Mouse (Mus musculus) adrenal gland (tissue): ENCODE data around the gene Cul1.
"Not testable (repeated sequence)": the region's sequence is repeated elsewhere in the genome, so short reads cannot be mapped to it uniquely, and the experiment has no call there.

Experiments used
- intact Hi-C: fragments of 180-260 bp; cut with DNase I; formaldehyde crosslinking; loops from one replicate; pipeline ENCODE4 v1.15.1; 2025
- long read RNA-seq, 2 experiments: library from polyadenylated mRNA; unstranded; transcript quantifications; one replicate each; pipeline ENCODE4 v2.0.0; 2020; ENCODE audit warnings: borderline replicate concordance in 1 of 2; ENCODE audit not compliant: insufficient replicate concordance in 1 of 2

Cul1 gene
- long read RNA-seq, experiment 1, transcript Cul1-201 (22 exons, 3,161 nt) = major isoform, 48 of 76 reads
- long read RNA-seq, experiment 1, partial matches to known transcripts = 23 of 76 reads
- long read RNA-seq, experiment 1, other reads (novel, unspliced or antisense) = 5 of 76 reads
- long read RNA-seq, experiment 2, transcript Cul1-201 (22 exons, 3,161 nt) = major isoform, 38 of 82 reads
- long read RNA-seq, experiment 2, partial matches to known transcripts = 31 of 82 reads
- long read RNA-seq, experiment 2, other reads (novel, unspliced or antisense) = 9 of 82 reads

GRCm38 (mm10) chr6:47453098-47453497 is at the start of gene Cul1:
Gene Cul1, plus strand, starts transcription at chr6:47453398.
- intact Hi-C loops = loop anchor here (10.0 kb wide), 1 partner anchor 138 kb away; no protein-coding TSS in a partner anchor

- intact Hi-C loops = no loop called here
Measured at GRCm38 (mm10) chr6:47404419-47405382, 48.5 kb upstream of the Cul1 start.

- intact Hi-C loops = no loop called here
Measured at GRCm38 (mm10) chr6:47412886-47413606, 40.2 kb upstream of the Cul1 start.

GRCm38 (mm10) chr6:47413656-47414055 is 39.5 kb upstream of the Cul1 start:
- intact Hi-C loops = no loop called here

- intact Hi-C loops = no loop called here
Measured at GRCm38 (mm10) chr6:47418691-47419090, 34.5 kb upstream of the Cul1 start.

- intact Hi-C loops = no loop called here
Measured at GRCm38 (mm10) chr6:47420156-47420555, 33.0 kb upstream of the Cul1 start.

- intact Hi-C loops = no loop called here
Measured at GRCm38 (mm10) chr6:47421221-47421620, 32.0 kb upstream of the Cul1 start.

- intact Hi-C loops = no loop called here
Measured at GRCm38 (mm10) chr6:47426136-47426535, 27.1 kb upstream of the Cul1 start.

- intact Hi-C loops = not testable (repeated sequence)
Measured at GRCm38 (mm10) chr6:47426556-47426955, 26.6 kb upstream of the Cul1 start.

GRCm38 (mm10) chr6:47432795-47433194 is 20.4 kb upstream of the Cul1 start:
- intact Hi-C loops = not testable (repeated sequence)

- intact Hi-C loops = no loop called here
Measured at GRCm38 (mm10) chr6:47440080-47440479, 13.1 kb upstream of the Cul1 start.

GRCm38 (mm10) chr6:47447658-47448057 is 5.5 kb upstream of the Cul1 start:
- intact Hi-C loops = no loop called here

GRCm38 (mm10) chr6:47453522-47454130 is 428 bp downstream of the Cul1 start:
- intact Hi-C loops = loop anchor here (10.0 kb wide), 1 partner anchor 139 kb away; no protein-coding TSS in a partner anchor

- intact Hi-C loops = loop anchor here (10.0 kb wide), 1 partner anchor 139 kb away; no protein-coding TSS in a partner anchor
Measured at GRCm38 (mm10) chr6:47454131-47454574, 955 bp downstream of the Cul1 start.

GRCm38 (mm10) chr6:47454575-47455571 is 1.7 kb downstream of the Cul1 start:
- intact Hi-C loops = loop anchor here (5.0 to 10.0 kb wide), 2 partner anchors 37 to 140 kb away; no protein-coding TSS in a partner anchor

GRCm38 (mm10) chr6:47455843-47456242 is 2.6 kb downstream of the Cul1 start:
- intact Hi-C loops = loop anchor here (5.0 to 10.0 kb wide), 2 partner anchors 36 to 141 kb away; no protein-coding TSS in a partner anchor

GRCm38 (mm10) chr6:47456853-47457252 is 3.7 kb downstream of the Cul1 start:
- intact Hi-C loops = loop anchor here (5.0 to 10.0 kb wide), 2 partner anchors 35 to 142 kb away; no protein-coding TSS in a partner anchor

GRCm38 (mm10) chr6:47465400-47465799 is 12.2 kb downstream of the Cul1 start:
- intact Hi-C loops = no loop called here

GRCm38 (mm10) chr6:47466488-47466887 is 13.3 kb downstream of the Cul1 start:
- intact Hi-C loops = no loop called here
